Mouse (Mus musculus) ES-Bruce4 (cell line): ENCODE measurements around the gene Cox4i1. TPM values are rescaled to one million over a fixed set of nuclear protein-coding genes. Genes with fewer than 3 reads are reported as not detected.

Experiments
- H3K27ac ChIP-seq: 2 replicates; pipeline ENCODE4 v1.5.1; 2012; ENCODE audit warnings: low read length, inconsistent platforms; ENCODE audit not compliant: insufficient read depth
- H3K27me3 ChIP-seq: 2 replicates; pipeline ENCODE4 v1.6.1; 2012; ENCODE audit warnings: mild to moderate bottlenecking, low read length, inconsistent platforms; ENCODE audit not compliant: control insufficient read depth, poor library complexity, insufficient read depth, severe bottlenecking
- H3K36me3 ChIP-seq: 2 replicates; pipeline ENCODE4 v1.6.1; 2012; ENCODE audit warnings: inconsistent platforms, mild to moderate bottlenecking, low read length, moderate library complexity; ENCODE audit not compliant: control insufficient read depth, poor library complexity, insufficient read depth, severe bottlenecking
- H3K4me1 ChIP-seq: one replicate; pipeline ENCODE4 v1.8.1; 2011; ENCODE audit warnings: low read length; ENCODE audit not compliant: control insufficient read depth, insufficient read depth
- H3K4me3 ChIP-seq: 2 replicates; pipeline ENCODE4 v1.5.1; 2011; ENCODE audit warnings: low read depth, mild to moderate bottlenecking, low read length
- H3K9ac ChIP-seq: 2 replicates; pipeline ENCODE4 v1.6.1; 2012; ENCODE audit warnings: low read depth, mild to moderate bottlenecking, inconsistent platforms; ENCODE audit not compliant: poor library complexity, severe bottlenecking
- H3K9me3 ChIP-seq: replicated peaks from 2 replicates; pipeline ENCODE4 v1.6.1; 2012; ENCODE audit warnings: mild to moderate bottlenecking, low read length, inconsistent platforms; ENCODE audit not compliant: control insufficient read depth, poor library complexity, insufficient read depth, severe bottlenecking
- CTCF ChIP-seq: IDR thresholded peaks from one replicate; pipeline ENCODE4 v1.8.1; 2011; ENCODE audit warnings: low read depth, low read length
- EP300 ChIP-seq: IDR thresholded peaks from 2 replicates; pipeline ENCODE4 v1.6.1; 2011; ENCODE audit warnings: low read depth, low read length; ENCODE audit not compliant: insufficient read depth
- POLR2A ChIP-seq: IDR thresholded peaks from one replicate; pipeline ENCODE4 v1.8.1; 2011; ENCODE audit warnings: low read length; ENCODE audit not compliant: insufficient read depth
- polyA plus RNA-seq: library from polyadenylated mRNA; stranded (reverse); fragments of >200 nt; gene quantifications from 2 replicates; pipeline ENCODE4 v1.2.4, GENCODE M21; 2011; ENCODE audit warnings: low read depth; ENCODE audit not compliant: missing spikeins, insufficient read depth, insufficient read length

Gene Cox4i1
- polyA plus RNA-seq, 1 experiment, result 605 TPM

DNA sequence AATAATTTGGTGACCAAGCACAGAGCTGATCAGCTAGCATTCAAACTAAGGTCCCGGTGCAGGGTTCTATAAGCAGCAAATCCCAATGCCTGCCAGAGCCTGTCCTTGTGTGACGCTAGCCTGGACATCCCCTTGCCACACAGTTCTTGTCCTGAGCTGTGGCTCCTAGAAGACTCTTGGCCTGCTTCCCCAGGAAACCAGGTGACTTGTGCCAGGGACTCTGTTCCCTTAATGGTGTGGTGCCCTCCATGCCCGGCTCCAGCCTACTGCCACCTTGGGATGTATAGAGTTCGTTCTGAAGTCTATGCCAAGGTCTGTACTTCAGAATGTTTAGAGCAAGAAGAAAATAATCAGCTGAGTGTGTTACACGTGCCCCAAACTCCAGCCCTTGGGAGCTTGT, 18.6 kb downstream of the Cox4i1 start:
- no peak overlapping the region for H3K27ac ChIP-seq
- H3K9ac ChIP-seq, result no peak overlapping the region
- H3K4me3 ChIP-seq, result no peak overlapping the region
- no peaks in the 10 kb centered on the region for H3K36me3 ChIP-seq
- no peaks in the 10 kb centered on the region for H3K9me3 ChIP-seq
- no peak for TF ChIP-seq EP300
- no peak for TF ChIP-seq CTCF
- no peak for TF ChIP-seq POLR2A
- H3K4me1 ChIP-seq, result no peaks in the 10 kb centered on the region
- H3K27me3 ChIP-seq, result no peaks in the 10 kb centered on the region

DNA sequence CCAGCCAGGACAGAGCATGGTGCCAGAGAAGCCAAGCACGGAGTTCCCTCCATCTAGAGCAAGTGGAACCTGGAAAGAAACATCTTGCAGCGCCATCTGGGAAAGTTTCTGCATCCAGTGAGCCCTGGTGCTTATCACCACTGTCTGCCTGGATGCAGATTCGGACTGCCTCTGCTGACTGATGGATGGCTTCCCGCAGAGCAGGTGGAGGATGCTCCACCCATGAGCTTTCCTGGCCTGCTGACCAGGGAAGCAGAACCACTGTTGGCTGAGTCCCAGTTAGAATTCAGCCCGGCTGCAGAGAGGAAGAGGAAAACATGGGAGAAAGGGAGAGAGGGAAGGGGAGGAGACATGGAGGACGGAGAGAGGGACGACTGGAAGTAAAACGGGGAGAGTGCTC, 19.8 kb downstream of the Cox4i1 start:
- no peaks in the 10 kb centered on the region for H3K36me3 ChIP-seq
- H3K9ac ChIP-seq, result no peak overlapping the region
- H3K27ac ChIP-seq, result no peak overlapping the region
- H3K27me3 ChIP-seq, result no peaks in the 10 kb centered on the region
- no peak overlapping the region for H3K4me3 ChIP-seq
- H3K9me3 ChIP-seq, result no peaks in the 10 kb centered on the region
- no peak for TF ChIP-seq EP300
- no peak for TF ChIP-seq CTCF
- TF ChIP-seq POLR2A, result no peak
- H3K4me1 ChIP-seq, result no peaks in the 10 kb centered on the region

DNA sequence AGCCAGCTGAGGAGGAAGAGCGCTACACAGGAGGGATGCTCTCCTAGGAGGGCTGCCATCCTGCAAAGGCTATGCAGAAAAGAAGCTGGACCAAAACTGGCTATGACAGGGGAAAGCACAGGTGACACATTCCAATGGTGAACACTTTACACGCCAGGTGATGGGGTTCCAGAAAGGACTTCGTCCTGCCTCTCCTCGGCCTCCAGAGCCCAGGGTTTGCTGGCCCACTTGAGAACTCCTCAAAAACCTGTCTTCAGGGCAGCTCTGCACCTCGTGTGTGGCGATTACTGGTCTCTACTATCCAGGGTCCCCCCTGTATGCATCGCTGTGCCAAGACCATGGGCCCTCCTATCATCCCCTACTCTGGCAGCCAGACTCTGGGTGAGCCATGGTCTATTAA, 20.5 kb downstream of the Cox4i1 start:
- H3K9me3 ChIP-seq, result no peaks in the 10 kb centered on the region
- H3K27me3 ChIP-seq, result no peaks in the 10 kb centered on the region

GRCm38 (mm10) chr8:120692934-120693333, 24.9 kb downstream of the Cox4i1 start:
- H3K4me3 ChIP-seq, result no peak overlapping the region
- no peak overlapping the region for H3K27ac ChIP-seq
- no peaks in the 10 kb centered on the region for H3K27me3 ChIP-seq

More for the DNA sequence above, 20.5 kb downstream of the Cox4i1 start:
- H3K4me1 ChIP-seq, result no peaks in the 10 kb centered on the region
- TF ChIP-seq EP300, result no peak
- no peak for TF ChIP-seq POLR2A
- no peak for TF ChIP-seq CTCF
- H3K27ac ChIP-seq, result no peak overlapping the region
- no peaks in the 10 kb centered on the region for H3K36me3 ChIP-seq
- no peak overlapping the region for H3K9ac ChIP-seq
- H3K4me3 ChIP-seq, result no peak overlapping the region

DNA sequence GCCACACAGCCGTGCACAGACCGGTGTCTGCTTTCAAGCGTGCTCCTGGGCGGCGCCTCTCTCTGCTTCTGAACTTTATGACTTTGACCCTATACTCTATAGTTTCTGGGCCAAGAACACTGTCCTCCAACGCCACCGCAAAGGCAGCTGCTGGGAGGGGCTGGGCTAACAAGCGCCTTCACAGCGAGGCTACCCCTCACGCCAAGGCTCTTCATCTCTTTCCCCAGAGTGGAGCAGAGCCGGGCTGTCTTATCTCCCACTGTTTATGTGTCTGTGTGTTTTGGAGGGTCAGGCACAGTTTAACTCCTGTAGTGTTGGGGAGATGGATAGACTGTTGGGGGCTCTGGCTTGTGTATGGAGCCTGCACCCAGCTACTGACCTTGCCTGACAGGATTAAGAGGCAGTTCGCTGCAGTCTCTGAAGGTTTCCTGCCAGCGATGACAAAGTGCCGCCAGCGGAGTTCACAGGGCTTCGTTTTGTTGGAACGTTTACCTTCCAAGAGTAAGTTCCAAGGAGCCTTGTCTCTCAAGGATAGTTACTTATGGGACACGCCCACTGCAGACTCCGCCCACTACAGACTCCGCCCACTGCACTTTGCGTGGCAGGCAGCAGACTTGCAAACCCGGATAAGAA, 26.0 kb downstream of the Cox4i1 start:
- Histone ChIP-seq H3K27ac (no peak overlapping the region), H3K4me1 (no peaks in the 10 kb centered on the region), H3K4me3 (no peak overlapping the region), H3K9me3 (no peaks in the 10 kb centered on the region), H3K27me3 (no peaks in the 10 kb centered on the region), H3K36me3 (no peaks in the 10 kb centered on the region), H3K9ac (no peak overlapping the region)
- no peak for TF ChIP-seq EP300
- TF ChIP-seq CTCF, result no peak
- no peak for TF ChIP-seq POLR2A

More at GRCm38 (mm10) chr8:120692934-120693333, 24.9 kb downstream of the Cox4i1 start:
- Histone ChIP-seq H3K9ac (no peak overlapping the region), H3K9me3 (no peaks in the 10 kb centered on the region), H3K4me1 (no peaks in the 10 kb centered on the region), H3K36me3 (no peaks in the 10 kb centered on the region)
- no peak for TF ChIP-seq POLR2A
- no peak for TF ChIP-seq CTCF
- no peak for TF ChIP-seq EP300

DNA sequence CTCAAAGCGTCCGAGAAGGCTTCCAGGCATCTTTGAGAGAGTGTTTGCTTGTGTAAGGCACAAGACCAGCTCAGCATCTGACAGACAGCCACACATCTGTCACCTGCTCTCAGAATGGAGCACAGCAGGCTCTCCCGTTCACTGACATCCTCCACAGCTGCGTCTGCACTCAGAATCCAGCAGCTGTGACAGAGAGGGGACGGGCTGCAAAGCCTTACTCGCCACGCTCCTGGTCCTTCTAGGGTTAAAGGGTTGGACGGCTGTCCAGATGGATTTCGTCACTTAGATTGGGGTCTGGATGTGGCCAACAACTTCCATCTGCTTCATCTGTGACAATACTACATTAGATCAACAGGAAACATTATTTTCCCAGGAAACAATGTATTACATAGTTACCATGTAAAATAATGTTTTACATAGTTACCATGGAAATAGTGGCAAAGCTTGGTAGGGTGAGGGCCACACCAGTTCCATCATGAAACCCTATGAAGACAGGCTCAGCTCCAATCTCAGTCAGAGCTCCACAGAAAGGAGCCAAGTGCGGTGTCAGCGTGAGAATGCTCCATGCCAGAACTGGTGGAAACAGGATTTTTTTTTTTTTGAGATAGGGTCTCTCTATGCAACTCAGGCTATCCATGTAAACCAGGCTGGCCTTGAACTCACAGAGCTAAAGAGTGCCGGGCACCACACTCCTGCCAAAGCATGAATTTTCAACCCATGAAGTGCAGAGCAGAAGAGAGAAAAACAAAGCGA, 28.6 kb downstream of the Cox4i1 start:
- H3K4me3 ChIP-seq, result no peak overlapping the region
- TF ChIP-seq CTCF, result no peak
- no peak for TF ChIP-seq EP300
- TF ChIP-seq POLR2A, result no peak
- no peak overlapping the region for H3K27ac ChIP-seq
- no peak overlapping the region for H3K9ac ChIP-seq
- no peaks in the 10 kb centered on the region for H3K4me1 ChIP-seq
- H3K9me3 ChIP-seq, result no peaks in the 10 kb centered on the region
- no peaks in the 10 kb centered on the region for H3K27me3 ChIP-seq
- H3K36me3 ChIP-seq, result no peaks in the 10 kb centered on the region
